Mouse (Mus musculus) limb, embryonic 11.5 days (tissue): Measurements from ENCODE around the gene Klhl42. TPM values are rescaled to one million over a fixed set of nuclear protein-coding genes. Genes with fewer than 3 reads are reported as not detected.

ENCODE experiments used
- ATAC-seq: fragments of 200-750 bp; cut with Nextera tagmentation; 2 replicates; pipeline ENCODE4 v1.8.0; 2017; ENCODE audit warnings: low read depth; ENCODE audit not compliant: insufficient number of reproducible peaks, low FRiP score, low TSS enrichment
- DNase-seq: peaks from one replicate; pipeline ENCODE4 v3.0.0-alpha.2; 2015; ENCODE audit warnings: low spot score
- H3K27ac ChIP-seq: fragments of 300-500 bp; sonication (generic); replicated peaks from 2 replicates; pipeline ENCODE4 v1.5.1; 2014; ENCODE audit warnings: low read depth, mild to moderate bottlenecking, low read length
- H3K27me3 ChIP-seq: fragments of 300-500 bp; sonication (generic); 2 replicates; pipeline ENCODE4 v1.6.1; 2014; ENCODE audit warnings: mild to moderate bottlenecking, low read length, mixed read lengths; ENCODE audit not compliant: control insufficient read depth, insufficient read depth
- H3K36me3 ChIP-seq: fragments of 300-500 bp; sonication (generic); 2 replicates; pipeline ENCODE4 v1.6.1; 2014; ENCODE audit warnings: mild to moderate bottlenecking, low read length, moderate library complexity, mixed read lengths; ENCODE audit not compliant: control insufficient read depth, insufficient read depth
- H3K4me1 ChIP-seq: fragments of 300-500 bp; sonication (generic); 2 replicates; pipeline ENCODE4 v1.6.1; 2014; ENCODE audit warnings: low read length, mixed read lengths; ENCODE audit not compliant: control insufficient read depth, insufficient read depth
- H3K4me2 ChIP-seq: fragments of 300-500 bp; sonication (generic); 2 replicates; pipeline ENCODE4 v1.6.1; 2014; ENCODE audit warnings: low read depth, mild to moderate bottlenecking, moderate library complexity; ENCODE audit not compliant: severe bottlenecking
- H3K4me3 ChIP-seq: fragments of 300-500 bp; sonication (generic); 2 replicates; pipeline ENCODE4 v1.5.1; 2014; ENCODE audit warnings: low read depth, low read length
- H3K9ac ChIP-seq: fragments of 300-500 bp; sonication (generic); 2 replicates; pipeline ENCODE4 v1.6.1; 2014; ENCODE audit warnings: mild to moderate bottlenecking, low read length
- H3K9me3 ChIP-seq: fragments of 300-500 bp; sonication (generic); 2 replicates; pipeline ENCODE4 v1.6.1; 2016; ENCODE audit warnings: low read length; ENCODE audit not compliant: control insufficient read depth
- WGBS: fragments of 180-500 bp; shearing (Covaris S2); extraction: QIAGEN DNeasy Blood & Tissue Kit; methylation state at CpG from one replicate; pipeline ENCODE4 v1.1.7; 2014; 5-methylcytosine and 5-hydroxymethylcytosine counted together
- polyA plus RNA-seq: library from polyadenylated mRNA; unstranded; fragments of >200 nt; fragmentation: Nextera tagmentation; extraction: Ambion mirVana; gene quantifications from 2 replicates; pipeline ENCODE4 v1.2.1, GENCODE M21; 2014

Klhl42 gene
- polyA plus RNA-seq, 1 experiment from 2014 or later: 10.2 TPM

DNA sequence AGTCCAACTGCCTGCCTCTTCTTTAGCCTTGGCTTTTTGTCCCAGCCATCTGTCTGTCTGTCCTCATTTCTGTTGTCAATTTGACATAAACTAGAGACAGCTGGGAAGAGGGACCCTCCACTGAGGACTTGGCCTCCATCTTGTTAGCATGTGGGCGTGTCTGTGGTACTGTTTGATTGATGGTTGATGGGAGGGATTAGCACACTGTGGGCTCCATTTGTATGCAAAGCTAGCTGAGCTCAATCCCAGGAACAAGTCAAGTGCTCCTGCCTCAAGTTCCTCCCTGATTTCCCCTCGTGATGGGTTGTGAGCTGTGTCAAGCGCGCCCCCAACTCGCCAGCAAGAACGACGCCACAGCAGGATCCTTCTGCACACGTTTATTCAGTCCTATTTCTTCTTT lies 14.3 kb upstream of the Klhl42 start:
- Histone ChIP-seq H3K27me3 (no peaks in the 10 kb centered on the region), H3K4me3 (no peak overlapping the region), H3K36me3 (peaks cover 2% of the 10 kb centered on the region; the same call in 1 of the 2 replicates), H3K27ac (no peak overlapping the region), H3K4me1 (no peaks in the 10 kb centered on the region), H3K4me2 (no peak overlapping the region), H3K9ac (no peak overlapping the region), H3K9me3 (no peaks in the 10 kb centered on the region)
- 82% methylated on average over 8 of the region's 8 CpGs for WGBS
- no peak for DNase-seq
- no peak for ATAC-seq

DNA sequence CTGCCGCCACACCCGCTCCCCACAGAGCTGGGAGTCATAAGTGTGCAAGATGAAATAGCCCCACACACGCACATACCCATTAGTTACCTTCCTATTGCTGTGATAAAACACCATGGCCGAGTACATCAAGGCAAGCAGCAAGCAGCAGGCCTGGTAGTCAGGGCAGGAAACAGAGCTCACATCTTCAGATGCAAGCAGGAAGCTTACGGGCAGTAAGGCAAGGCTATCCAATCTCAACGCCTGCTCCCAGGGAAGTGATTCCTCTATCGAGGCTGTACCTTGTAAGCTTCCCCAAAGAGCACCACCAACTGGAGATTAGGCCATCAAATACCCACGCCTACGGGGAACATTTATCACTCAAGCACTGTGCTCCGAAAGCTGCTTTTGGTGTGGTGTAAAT lies 11.3 kb upstream of the Klhl42 start:
- Histone ChIP-seq H3K4me2 (no peak overlapping the region), H3K4me3 (no peak overlapping the region), H3K4me1 (no peaks in the 10 kb centered on the region), H3K27ac (no peak overlapping the region), H3K27me3 (no peaks in the 10 kb centered on the region), H3K36me3 (no peaks in the 10 kb centered on the region), H3K9me3 (no peaks in the 10 kb centered on the region), H3K9ac (no peak overlapping the region)
- DNase-seq: no peak
- 92% methylated on average over 10 of the region's 10 CpGs for WGBS
- ATAC-seq: no peak

DNA sequence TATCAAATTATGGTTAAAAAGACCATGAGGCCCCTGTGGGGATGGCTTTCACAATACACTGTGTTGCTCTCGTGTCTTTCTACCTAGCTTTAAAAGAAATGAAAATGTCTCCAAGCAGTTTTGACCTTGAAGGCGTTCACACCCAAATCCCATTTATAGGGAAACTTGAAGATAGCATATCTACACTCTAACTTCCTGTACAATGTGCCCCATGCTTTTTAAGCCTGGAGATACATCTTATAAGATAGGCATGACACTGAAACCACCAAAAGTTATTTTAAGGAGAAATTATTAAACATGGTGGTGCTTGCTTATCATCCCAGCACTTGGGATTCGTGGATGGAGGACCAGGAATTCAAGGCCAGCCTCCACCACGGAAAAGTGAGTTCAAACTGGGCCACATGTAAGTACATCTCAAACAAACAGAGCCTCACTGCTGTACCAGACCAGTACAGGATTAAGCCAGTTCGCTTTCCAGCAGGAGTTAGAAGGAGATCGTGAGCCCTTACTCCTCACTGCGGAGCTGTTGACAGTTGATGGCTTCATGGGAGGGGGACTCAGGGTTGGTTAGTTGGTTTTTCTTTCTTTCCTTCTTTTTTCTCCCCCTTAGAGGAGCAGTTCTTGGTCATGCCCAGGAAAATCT lies 5.7 kb upstream of the Klhl42 start:
- WGBS: 73% methylated on average over 7 of the region's 7 CpGs

DNA sequence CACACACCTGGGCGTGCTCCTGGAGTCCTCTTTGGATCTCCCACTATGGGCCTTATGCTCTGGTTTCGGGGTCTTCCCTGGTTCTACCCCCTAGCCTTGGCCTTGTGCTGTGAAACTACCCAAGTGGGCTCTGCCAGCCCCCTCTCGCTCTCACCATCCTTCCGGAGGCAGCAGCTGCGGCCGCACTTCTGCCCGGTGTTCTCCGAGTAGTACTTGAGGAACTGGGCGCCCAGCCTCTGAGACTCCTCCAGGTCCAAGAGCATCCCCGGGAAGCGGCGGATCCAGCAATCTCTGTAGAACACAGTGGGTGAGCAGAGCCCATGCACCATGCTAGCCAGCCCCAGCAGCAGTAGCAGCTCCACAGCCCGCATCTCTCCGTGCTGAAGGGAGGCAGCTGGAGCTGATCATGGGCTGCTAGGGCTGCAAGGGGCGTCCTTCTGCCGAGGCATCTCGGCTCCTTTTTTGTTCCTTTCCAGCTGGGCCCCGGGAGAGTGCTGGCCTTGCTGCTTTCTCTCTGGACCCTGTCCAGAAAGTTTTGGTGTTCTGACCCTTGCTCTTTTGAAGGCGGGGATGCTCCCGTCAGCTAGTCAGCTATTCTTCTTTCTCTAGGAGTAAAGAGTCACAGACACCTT lies 4.5 kb upstream of the Klhl42 start, which contains the start of gene Mansc4:
Gene Mansc4, minus strand, starts transcription at position 439 of the 632 bp plus-strand sequence.
- WGBS: 4% methylated on average over 20 of the region's 20 CpGs

More for the DNA sequence above, 5.7 kb upstream of the Klhl42 start:
- H3K4me2 ChIP-seq: no peak overlapping the region
- no peak overlapping the region for H3K4me3 ChIP-seq
- no peaks in the 10 kb centered on the region for H3K9me3 ChIP-seq
- no peak overlapping the region for H3K9ac ChIP-seq
- ATAC-seq (no peak), DNase-seq (no peak)
- peaks cover 7% of the 10 kb centered on the region for H3K4me1 ChIP-seq
- H3K27ac ChIP-seq: no peak overlapping the region
- H3K36me3 ChIP-seq: no peaks in the 10 kb centered on the region
- H3K27me3 ChIP-seq: no peaks in the 10 kb centered on the region

DNA sequence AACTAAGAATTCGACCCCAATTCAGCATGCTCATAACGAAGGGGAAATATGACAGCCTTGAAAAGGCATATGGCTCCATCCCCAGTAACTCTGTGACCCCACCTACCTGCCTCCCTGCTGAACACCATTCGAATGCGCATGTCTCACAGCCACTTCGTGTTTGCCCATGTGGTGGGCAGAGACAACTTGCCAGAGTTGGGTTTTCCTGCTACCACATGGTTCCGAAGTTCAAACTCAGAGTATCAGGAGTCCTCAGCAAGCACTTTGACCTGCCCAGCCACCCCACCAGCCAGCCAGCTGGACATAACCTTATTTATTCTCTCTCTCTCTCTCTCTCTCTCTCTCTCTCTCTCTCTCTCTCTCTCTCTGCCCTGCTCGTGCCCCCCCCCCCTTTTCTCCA lies 3.4 kb upstream of the Klhl42 start:
- H3K36me3 ChIP-seq: no peaks in the 10 kb centered on the region
- peaks cover 14% of the 10 kb centered on the region for H3K4me1 ChIP-seq
- H3K4me2 ChIP-seq: no peak overlapping the region
- ATAC-seq (no peak), DNase-seq (no peak)
- no peak overlapping the region for H3K27ac ChIP-seq
- no peak overlapping the region for H3K4me3 ChIP-seq
- WGBS: 53% methylated on average over 7 of the region's 7 CpGs
- no peaks in the 10 kb centered on the region for H3K9me3 ChIP-seq
- H3K27me3 ChIP-seq: no peaks in the 10 kb centered on the region
- H3K9ac ChIP-seq: no peak overlapping the region

More for the DNA sequence above, 4.5 kb upstream of the Klhl42 start, which contains the start of gene Mansc4:
- H3K4me3 ChIP-seq: peak within 1 kb of the TSS; percentile 24
- peak within 1 kb of the TSS; percentile 45; the same call in 1 of the 2 replicates for H3K27ac ChIP-seq
- peak within 1 kb of the TSS; percentile 58 for H3K4me2 ChIP-seq
- H3K27me3 ChIP-seq: no peaks in the 10 kb centered on the region
- no peaks in the 10 kb centered on the region for H3K9me3 ChIP-seq
- peaks cover 7% of the 10 kb centered on the region for H3K4me1 ChIP-seq
- DNase-seq (peak; percentile 70), ATAC-seq (no peak)
- H3K9ac ChIP-seq: peak within 1 kb of the TSS; percentile 67
- no peaks in the 10 kb centered on the region for H3K36me3 ChIP-seq

DNA sequence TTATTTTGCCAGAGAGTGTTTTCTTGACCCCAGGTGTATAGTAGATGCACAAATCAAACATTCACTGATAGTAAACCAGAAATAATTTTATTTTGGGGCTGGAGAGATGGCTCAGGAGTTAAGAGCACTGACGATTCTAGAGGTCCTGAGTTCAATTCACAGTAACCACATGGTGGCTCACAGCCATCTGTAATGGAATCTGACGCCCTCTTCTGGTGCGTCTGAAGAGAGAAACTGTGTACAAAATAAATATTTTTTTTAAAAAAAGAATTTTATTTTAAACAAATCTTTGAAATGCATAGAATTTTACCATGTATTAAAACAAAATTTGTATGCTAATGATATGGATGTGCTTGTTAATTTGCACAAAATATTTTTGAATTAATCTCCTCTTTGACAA lies 2.7 kb upstream of the Klhl42 start:
- Histone ChIP-seq H3K4me2 (no peak overlapping the region), H3K4me1 (peaks cover 14% of the 10 kb centered on the region), H3K27me3 (no peaks in the 10 kb centered on the region), H3K36me3 (no peaks in the 10 kb centered on the region), H3K4me3 (no peak overlapping the region), H3K9me3 (no peaks in the 10 kb centered on the region), H3K9ac (no peak overlapping the region), H3K27ac (no peak overlapping the region)
- no peak for DNase-seq
- ATAC-seq: no peak
- 80% methylated on average over 3 of the region's 3 CpGs for WGBS

DNA sequence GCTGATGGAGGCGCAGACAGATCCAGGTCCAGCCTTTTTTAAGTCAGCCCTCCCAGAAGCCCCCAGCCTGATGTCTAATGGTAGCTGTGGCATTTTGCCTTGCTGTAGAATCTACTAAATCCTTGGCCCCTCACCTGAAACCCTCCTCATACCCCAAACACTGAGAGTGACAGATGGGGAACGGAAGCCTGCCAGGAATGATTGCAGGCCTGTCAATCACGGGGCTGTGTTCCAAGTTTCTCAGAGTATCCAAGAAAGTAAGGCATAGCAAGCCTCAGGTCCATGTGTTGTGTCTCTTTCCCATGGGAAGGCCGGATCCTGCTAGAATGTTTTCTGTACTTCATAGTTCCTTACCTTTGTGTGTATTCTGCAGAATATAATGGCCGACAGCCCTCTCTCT lies 988 bp upstream of the Klhl42 start:
- Histone ChIP-seq H3K27me3 (no peaks in the 10 kb centered on the region), H3K36me3 (no peaks in the 10 kb centered on the region), H3K9me3 (no peaks in the 10 kb centered on the region), H3K9ac (no peak overlapping the region), H3K4me1 (peaks cover 14% of the 10 kb centered on the region), H3K4me3 (no peak overlapping the region), H3K27ac (no peak overlapping the region), H3K4me2 (peak overlapping the region; percentile 93; the same call in 1 of the 2 replicates)
- 80% methylated on average over 5 of the region's 5 CpGs for WGBS
- DNase-seq (no peak), ATAC-seq (no peak)

DNA sequence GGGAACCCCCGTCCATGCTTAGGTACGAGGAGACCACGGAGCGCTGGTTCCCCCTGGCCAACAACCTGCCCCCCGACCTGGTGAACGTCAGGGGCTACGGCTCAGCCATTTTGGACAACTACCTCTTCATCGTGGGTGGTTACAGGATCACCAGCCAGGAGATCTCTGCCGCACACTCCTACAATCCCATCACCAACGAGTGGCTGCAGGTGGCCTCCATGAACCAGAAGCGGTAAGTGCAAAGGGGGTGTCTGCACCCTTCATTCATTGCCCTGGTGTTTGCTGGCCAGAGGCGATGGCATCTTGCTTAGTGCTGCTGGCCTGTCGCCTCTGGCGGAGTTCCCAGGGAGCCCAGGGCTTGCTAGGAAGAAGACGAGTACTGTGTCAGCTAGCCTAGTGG lies 957 bp downstream of the Klhl42 start:
- Histone ChIP-seq H3K4me1 (peaks cover 7% of the 10 kb centered on the region; the same call in 1 of the 2 replicates), H3K9me3 (no peaks in the 10 kb centered on the region), H3K27me3 (no peaks in the 10 kb centered on the region), H3K9ac (peak overlapping the region; percentile 90), H3K36me3 (no peaks in the 10 kb centered on the region), H3K4me3 (peak overlapping the region; percentile 61), H3K4me2 (peak overlapping the region; percentile 93), H3K27ac (no peak overlapping the region)
- ATAC-seq (peak; percentile 18; the same call in 1 of the 2 replicates), DNase-seq (peak; percentile 44)
- 2% methylated on average over 15 of the region's 15 CpGs for WGBS
